Mouse (Mus musculus) G1E (cell line): ENCODE measurements around the gene Kif12. TPM values are rescaled to one million over a fixed set of nuclear protein-coding genes. Genes with fewer than 3 reads are reported as not detected.
A peak's percentile ranks its signal among the peaks of the same experiment; 100 is the strongest.

ENCODE experiments used
- ATAC-seq: 2 replicates; pipeline ENCODE4 v1.8.0; 2016; ENCODE audit warnings: mild to moderate bottlenecking; ENCODE audit not compliant: insufficient number of reproducible peaks, poor library complexity, low FRiP score, severe bottlenecking; ENCODE audit errors: extremely low read depth
- DNase-seq: peaks from one replicate; pipeline ENCODE4 v3.0.0; 2012; ENCODE audit warnings: low spot score
- H3K27me3 ChIP-seq: 2 replicates; pipeline ENCODE4 v1.6.1; 2012; ENCODE audit warnings: mild to moderate bottlenecking, low read length, inconsistent platforms; ENCODE audit not compliant: insufficient read depth
- H3K36me3 ChIP-seq: replicated peaks from 2 replicates; pipeline ENCODE3; 2012; ENCODE audit warnings: mild to moderate bottlenecking, inconsistent platforms
- H3K4me1 ChIP-seq: 2 replicates; pipeline ENCODE4 v1.6.1; 2012; ENCODE audit warnings: low read depth, low read length, inconsistent platforms, mixed read lengths; ENCODE audit not compliant: insufficient read depth
- H3K4me3 ChIP-seq: 2 replicates; pipeline ENCODE4 v1.5.1; 2012; ENCODE audit warnings: low read depth, mild to moderate bottlenecking, inconsistent platforms, low read length, moderate library complexity, mixed read lengths
- H3K9me3 ChIP-seq: replicated peaks from 2 replicates; pipeline ENCODE4 v1.6.1; 2012; ENCODE audit warnings: inconsistent platforms
- CTCF ChIP-seq: IDR thresholded peaks from 2 replicates; pipeline ENCODE4 v1.5.1; 2012; ENCODE audit warnings: low read depth, low read length, inconsistent platforms, mixed read lengths
- GATA1 ChIP-seq: IDR thresholded peaks from 2 replicates; pipeline ENCODE4 v1.6.1; 2012; ENCODE audit warnings: borderline replicate concordance, low read length, inconsistent platforms, mixed read lengths
- GATA2 ChIP-seq: IDR thresholded peaks from 2 replicates; pipeline ENCODE4 v1.6.1; 2012; ENCODE audit warnings: low read depth, low read length, inconsistent platforms, borderline replicate concordance
- POLR2AphosphoS5 ChIP-seq: IDR thresholded peaks from 2 replicates; pipeline ENCODE4 v1.6.1; 2012; ENCODE audit warnings: low read depth, low read length, inconsistent platforms; ENCODE audit not compliant: insufficient replicate concordance
- TAL1 ChIP-seq: conservative IDR thresholded peaks from 2 replicates; pipeline ENCODE4 v1.6.1; 2012; ENCODE audit warnings: low read depth, low read length, inconsistent platforms, mixed read lengths
- polyA plus RNA-seq: library from polyadenylated mRNA; stranded (reverse); fragments of >175 nt; gene quantifications from 2 replicates; pipeline ENCODE4 v1.2.3, GENCODE M21; 2012
- total RNA-seq, 2 experiments: library from RNA; stranded (forward) in 1 of 2; stranded (reverse) in 1 of 2; fragments of 200-1000 nt in 1 of 2; fragments of >200 nt in 1 of 2; fragmentation: Nextera tagmentation in 1 of 2; gene quantifications; 2 replicates each; pipeline ENCODE4 v1.2.3; 2014 to 2017

The Kif12 gene
- total and polyA plus RNA-seq, 3 experiments, result not detected

GRCm38 (mm10) chr4:63154028-63154427 lies 17.9 kb downstream of the Kif12 start:
- ATAC-seq (no peak), DNase-seq (no peak)
- TF ChIP-seq GATA2 (no peak), TAL1 (no peak), POLR2AphosphoS5 (no peak)
- Histone ChIP-seq H3K9me3 (peaks cover 84% of the 10 kb centered on the region), H3K36me3 (no peaks in the 10 kb centered on the region), H3K27me3 (no peaks in the 10 kb centered on the region), H3K4me3 (no peak overlapping the region), H3K4me1 (no peaks in the 10 kb centered on the region)

DNA sequence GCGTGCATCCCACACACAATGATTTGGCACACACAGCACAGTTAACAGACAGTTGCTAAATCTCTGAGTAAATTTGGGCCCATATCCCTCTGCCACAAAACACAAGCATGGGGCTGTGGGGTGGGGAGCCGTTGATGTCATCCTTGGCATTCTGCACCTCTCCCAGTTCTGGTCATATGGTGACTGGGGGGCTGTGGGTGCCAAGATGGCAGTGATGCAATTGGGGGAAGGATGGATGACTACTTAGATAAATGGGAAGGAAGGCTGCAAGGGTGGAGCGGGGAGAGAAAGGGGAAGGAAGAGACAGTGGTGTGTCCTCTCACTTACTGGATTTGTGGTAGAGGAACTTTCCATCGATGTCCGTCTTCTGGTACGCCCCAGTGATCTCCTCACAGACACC lies 20.8 kb downstream of the Kif12 start:
- peaks cover 82% of the 10 kb centered on the region for H3K9me3 ChIP-seq
- ATAC-seq (no peak), DNase-seq (no peak)
- H3K36me3 ChIP-seq, result no peaks in the 10 kb centered on the region
- no peak overlapping the region for H3K4me3 ChIP-seq
- H3K4me1 ChIP-seq, result no peaks in the 10 kb centered on the region
- no peaks in the 10 kb centered on the region for H3K27me3 ChIP-seq
- TF ChIP-seq GATA1 (no peak), CTCF (no peak), GATA2 (no peak), TAL1 (no peak), POLR2AphosphoS5 (no peak)

- Histone ChIP-seq H3K27me3 (no peaks in the 10 kb centered on the region), H3K36me3 (no peaks in the 10 kb centered on the region), H3K4me3 (no peak overlapping the region), H3K4me1 (no peaks in the 10 kb centered on the region), H3K9me3 (peaks cover 83% of the 10 kb centered on the region)
- ATAC-seq (no peak), DNase-seq (no peak)
- TF ChIP-seq TAL1 (no peak), GATA2 (no peak), CTCF (no peak), GATA1 (no peak), POLR2AphosphoS5 (no peak)
Observed at GRCm38 (mm10) chr4:63147268-63147667, 24.7 kb downstream of the Kif12 start.

GRCm38 (mm10) chr4:63129891-63130624 lies 41.9 kb downstream of the Kif12 start:
- TF ChIP-seq GATA2 (no peak), CTCF (no peak), POLR2AphosphoS5 (no peak), GATA1 (no peak), TAL1 (no peak)
- DNase-seq (no peak), ATAC-seq (no peak)
- Histone ChIP-seq H3K9me3 (peaks cover 64% of the 10 kb centered on the region), H3K4me1 (no peaks in the 10 kb centered on the region), H3K27me3 (no peaks in the 10 kb centered on the region), H3K4me3 (0 out of 2 replicates have a peak overlapping the region, but pooled peaks have one; percentile 13), H3K36me3 (no peaks in the 10 kb centered on the region)

DNA sequence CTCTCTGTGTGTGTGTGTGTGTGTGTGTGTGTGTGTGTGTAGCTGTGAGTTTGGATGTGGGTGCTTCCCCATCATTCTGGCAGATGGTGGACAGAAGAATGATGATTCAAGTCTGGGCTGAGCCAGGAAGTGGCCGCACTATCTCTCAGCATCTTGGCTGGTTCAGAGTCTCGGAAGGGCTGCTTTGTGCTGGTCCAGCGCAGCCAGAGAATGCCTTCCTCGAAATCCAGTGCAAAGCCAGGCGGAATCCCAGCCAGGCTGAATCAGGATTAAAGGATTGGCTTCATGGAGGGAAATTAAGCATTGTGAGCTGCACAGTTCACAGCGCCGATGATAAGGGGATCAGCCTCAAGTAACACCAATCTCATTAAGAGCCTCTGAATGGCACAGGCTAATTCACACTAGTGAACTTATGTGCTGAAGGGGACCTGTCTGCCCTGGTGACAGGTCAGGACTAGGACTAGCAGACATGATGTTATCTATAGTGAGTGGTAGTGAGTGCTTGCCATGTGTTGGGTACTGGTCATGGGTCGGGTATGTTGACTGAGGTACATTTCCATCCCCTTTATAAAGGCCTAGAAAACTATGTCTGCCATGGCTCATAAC lies 47.0 kb downstream of the Kif12 start:
- no peaks in the 10 kb centered on the region for H3K27me3 ChIP-seq
- no peak for ATAC-seq
- no peaks in the 10 kb centered on the region for H3K36me3 ChIP-seq
- H3K4me1 ChIP-seq, result no peaks in the 10 kb centered on the region
- no peak for DNase-seq
- TF ChIP-seq TAL1 (no peak), GATA1 (no peak), CTCF (no peak), POLR2AphosphoS5 (no peak), GATA2 (no peak)
- H3K9me3 ChIP-seq, result peaks cover 64% of the 10 kb centered on the region
- H3K4me3 ChIP-seq, result no peak overlapping the region

DNA sequence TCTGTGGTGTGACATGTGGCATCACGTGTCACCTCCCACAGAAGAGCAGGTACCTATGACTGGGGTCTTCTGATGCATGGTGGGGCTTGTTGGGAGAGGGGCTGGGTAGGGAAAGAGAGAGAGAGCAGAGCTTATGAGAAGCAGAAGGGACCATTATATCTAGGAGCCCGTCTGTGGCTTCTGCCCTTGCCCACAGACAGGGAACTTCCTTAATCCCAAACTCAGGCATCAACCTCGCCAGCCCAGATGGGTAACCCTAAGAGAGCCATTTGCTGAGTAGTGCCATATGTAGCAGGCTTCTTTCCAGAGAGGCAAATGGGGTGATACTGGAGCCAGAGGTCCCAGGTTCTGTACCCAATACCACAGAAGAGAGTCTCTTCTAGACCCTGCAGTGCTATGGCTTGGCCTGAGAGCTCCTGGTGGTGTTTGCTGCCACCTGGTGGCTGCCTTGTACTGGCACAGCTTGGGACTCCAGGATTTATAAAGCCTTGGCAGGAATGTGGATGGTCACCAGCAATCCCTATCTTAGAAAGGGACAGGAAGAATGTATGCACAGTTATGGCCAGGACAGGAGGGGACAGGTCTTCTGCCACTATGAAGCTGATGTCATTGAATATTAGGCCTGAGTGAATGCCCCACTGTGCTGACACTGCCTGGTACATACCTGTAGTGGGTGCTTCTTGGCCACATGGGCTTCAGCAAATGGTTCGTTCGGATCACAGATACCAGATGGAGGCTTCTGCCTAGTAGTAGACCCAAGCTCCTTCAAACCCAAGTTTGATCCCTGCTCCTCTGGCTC lies 53.1 kb downstream of the Kif12 start:
- DNase-seq (no peak), ATAC-seq (no peak)
- H3K36me3 ChIP-seq, result no peaks in the 10 kb centered on the region
- peaks cover 89% of the 10 kb centered on the region for H3K9me3 ChIP-seq
- H3K27me3 ChIP-seq, result peaks cover 2% of the 10 kb centered on the region; the same call in 1 of the 2 replicates
- H3K4me3 ChIP-seq, result no peak overlapping the region
- H3K4me1 ChIP-seq, result no peaks in the 10 kb centered on the region
- no peak for TF ChIP-seq POLR2AphosphoS5
- TF ChIP-seq GATA1, result no peak
- TF ChIP-seq CTCF, result no peak
- TF ChIP-seq GATA2, result no peak
- TF ChIP-seq TAL1, result no peak

Other genes with a start within 250 kb of the Kif12 start
- not detected in 2 replicates for gene Zfp618, start 206.6 kb downstream of the Kif12 start, total RNA-seq (2014; fragmentation: Nextera tagmentation)
- 0.05 and 0.06 TPM in 2 replicates for gene Zfp618, start 206.6 kb downstream of the Kif12 start, total RNA-seq (2017)
- gene Zfp618, start 206.6 kb downstream of the Kif12 start, polyA plus RNA-seq, result not detected in 2 replicates
- gene Ambp, start 17.3 kb downstream of the Kif12 start, total RNA-seq (2014; fragmentation: Nextera tagmentation), result not detected in 2 replicates
- gene Ambp, start 17.3 kb downstream of the Kif12 start, total RNA-seq (2017), result not detected in 2 replicates
- gene Ambp, start 17.3 kb downstream of the Kif12 start, polyA plus RNA-seq, result not detected in 2 replicates
- not detected in 2 replicates for gene Col27a1, start 41.9 kb upstream of the Kif12 start, total RNA-seq (2014; fragmentation: Nextera tagmentation)
- gene Col27a1, start 41.9 kb upstream of the Kif12 start, total RNA-seq (2017), result under 0.01 and 0.16 TPM in 2 replicates
- not detected in 2 replicates for gene Col27a1, start 41.9 kb upstream of the Kif12 start, polyA plus RNA-seq
- gene Orm1, start 172.4 kb upstream of the Kif12 start, total RNA-seq (2014; fragmentation: Nextera tagmentation), result not detected in 2 replicates
- gene Orm1, start 172.4 kb upstream of the Kif12 start, total RNA-seq (2017), result not detected in 2 replicates
- not detected in 2 replicates for gene Orm1, start 172.4 kb upstream of the Kif12 start, polyA plus RNA-seq
- not detected in 2 replicates for gene Orm3, start 184.0 kb upstream of the Kif12 start, total RNA-seq (2014; fragmentation: Nextera tagmentation)
- not detected in 2 replicates for gene Orm3, start 184.0 kb upstream of the Kif12 start, total RNA-seq (2017)
- not detected in 2 replicates for gene Orm3, start 184.0 kb upstream of the Kif12 start, polyA plus RNA-seq
- not detected in 2 replicates for gene Orm2, start 190.3 kb upstream of the Kif12 start, total RNA-seq (2014; fragmentation: Nextera tagmentation)
- not detected in 2 replicates for gene Orm2, start 190.3 kb upstream of the Kif12 start, total RNA-seq (2017)
- gene Orm2, start 190.3 kb upstream of the Kif12 start, polyA plus RNA-seq, result not detected in 2 replicates
- gene Akna, start 231.2 kb upstream of the Kif12 start, total RNA-seq (2014; fragmentation: Nextera tagmentation), result 1.1 TPM in 1 of 2 replicates, not detected in the other
- gene Akna, start 231.2 kb upstream of the Kif12 start, total RNA-seq (2017), result under 0.01 and 0.11 TPM in 2 replicates
- 0.01 TPM in 2 replicates for gene Akna, start 231.2 kb upstream of the Kif12 start, polyA plus RNA-seq